Mouse (Mus musculus): ENCODE data around the gene Trpm8.

- TF ChIP-seq CTCF (IDR thresholded peaks at IDR 0.05; ENCODE audit: low read depth) (no peak), EP300 (IDR thresholded peaks at IDR 0.05; ENCODE audit: low read depth) (no peak)
These were observed 11.7 kb downstream of the Trpm8 start for GRCm38 (mm10) chr1:88289152-88289551.

All from heart, postnatal 0 days (tissue).